9 mouse cellular contexts compared by ENCODE assay signal in the genomic region with DNA sequence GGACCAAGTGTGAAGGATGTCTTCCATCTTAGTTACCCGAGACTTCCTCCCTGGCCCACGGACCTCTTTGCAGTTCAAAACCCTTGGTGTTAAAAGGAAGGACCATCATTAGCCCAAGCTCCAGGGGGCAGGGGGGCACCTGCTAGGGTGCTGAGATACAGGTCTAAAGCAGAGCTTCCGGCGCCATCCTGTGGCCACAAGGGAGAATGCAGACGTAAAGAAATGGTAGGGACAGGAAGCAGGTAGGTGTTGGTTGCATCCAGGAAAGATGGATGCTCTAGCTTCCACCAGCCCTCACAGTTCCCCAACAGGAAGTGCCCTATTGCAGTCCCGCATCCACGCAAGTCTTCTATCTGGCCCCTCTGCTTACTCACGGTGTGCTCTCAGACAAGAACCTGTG. TPM values are rescaled to one million over a fixed set of nuclear protein-coding genes. Genes with fewer than 3 reads are reported as not detected.
DNase-seq lines count a peak whose midpoint lies in the region; ATAC-seq and TF ChIP-seq lines count a peak whose summit lies in the region.
"Had no signal": no experiment of that assay in that cellular context is flagged by ENCODE, and none has a peak within 500 bp of the region (broad histone marks: within the 10 kb centered on the region; RNA-seq: fewer than 3 reads in every experiment).

No protein-coding gene starts in this region.

- no peaks in the 10 kb centered on the region for H3K36me3 ChIP-seq in heart, embryonic 11.5 days (ENCODE audit: control insufficient read depth, insufficient read depth, low read length)
- H3K36me3 ChIP-seq in C2C12 (ENCODE audit: control insufficient read depth, insufficient read depth), result no peaks in the 10 kb centered on the region
- H3K36me3 ChIP-seq in limb, embryonic 12.5 days, result peaks cover 9% of the 10 kb centered on the region
- no peaks in the 10 kb centered on the region for H3K36me3 ChIP-seq in heart, embryonic 10.5 days
- H3K36me3 ChIP-seq: liver, embryonic 15.5 days had no signal

- no peak overlapping the region for H3ac ChIP-seq in C2C12 (ENCODE audit: control insufficient read depth, insufficient read length, low read depth)

- ATAC-seq in heart, embryonic 11.5 days (replicated peaks; ENCODE audit: insufficient number of reproducible peaks, low FRiP score, low TSS enrichment), result no peak
- peak; percentile 45 for ATAC-seq in activated CD4-positive, CD25-positive, alpha-beta regulatory T cell, adult 4 months
- ATAC-seq in hematopoietic stem cell, adult 5-6 weeks (replicated peaks in 1 of 2; ENCODE audit: insufficient read depth in 1 of 2, low FRiP score in 2 of 2, low TSS enrichment in 1 of 2, low read depth in 1 of 2, poor library complexity in 2 of 2, severe bottlenecking in 2 of 2), result peak; percentile 35 to 61
- no peak for ATAC-seq in limb, embryonic 12.5 days (ENCODE audit: insufficient number of reproducible peaks, insufficient read depth, low FRiP score, low TSS enrichment, low read depth)

- H3K79me3 ChIP-seq in C2C12 (ENCODE audit: low read depth), result no peaks in the 10 kb centered on the region

- no peak overlapping the region for H3K27ac ChIP-seq in heart, embryonic 11.5 days (ENCODE audit: low read depth, low read length)
- peak overlapping the region; percentile 77; the same call in 1 of the 2 replicates for H3K27ac ChIP-seq in limb, embryonic 12.5 days
- no peak overlapping the region for H3K27ac ChIP-seq in heart, embryonic 10.5 days
- H3K27ac ChIP-seq: liver, embryonic 15.5 days had no signal

- no peak overlapping the region for H3K4me2 ChIP-seq in heart, embryonic 11.5 days
- 0 out of 2 replicates have a peak overlapping the region, but pooled peaks have one; percentile 13 for H3K4me2 ChIP-seq in limb, embryonic 12.5 days
- H3K4me2 ChIP-seq: liver, embryonic 15.5 days had no signal

- DNase-seq in heart, postnatal 4 days, result peak; percentile 47
- DNase-seq in right cerebral cortex, postnatal 10 days (ENCODE audit: low spot score in 2 of 2), result peak; percentile 67 to 71
- no peak for DNase-seq in heart, embryonic 10.5 days (ENCODE audit: low spot score)

- TF ChIP-seq CTCF in C2C12 (IDR thresholded peaks at IDR 0.05; ENCODE audit: control insufficient read depth, insufficient read depth, insufficient read length), result peak; percentile 62

- H3K4me3 ChIP-seq in heart, embryonic 11.5 days (ENCODE audit: low read depth, low read length), result no peak overlapping the region
- H3K4me3 ChIP-seq in C2C12 (ENCODE audit: insufficient read depth, poor library complexity, severe bottlenecking), result no peak overlapping the region
- H3K4me3 ChIP-seq in limb, embryonic 12.5 days (replicated peaks), result no peak overlapping the region
- no peak overlapping the region for H3K4me3 ChIP-seq in heart, embryonic 10.5 days
- H3K4me3 ChIP-seq: liver, embryonic 15.5 days had no signal

- H3K4me1 ChIP-seq in heart, embryonic 11.5 days (ENCODE audit: control insufficient read depth, insufficient read depth, low read length), result no peaks in the 10 kb centered on the region
- peaks cover 35% of the 10 kb centered on the region for H3K4me1 ChIP-seq in limb, embryonic 12.5 days (replicated peaks)
- H3K4me1 ChIP-seq in heart, embryonic 10.5 days, result peaks cover 16% of the 10 kb centered on the region

- H3K79me2 ChIP-seq in C2C12 (ENCODE audit: control insufficient read depth, insufficient read depth), result no peaks in the 10 kb centered on the region

- H3K9ac ChIP-seq in heart, embryonic 11.5 days (ENCODE audit: low read depth, low read length), result no peak overlapping the region
- H3K9ac ChIP-seq in limb, embryonic 12.5 days (replicated peaks), result no peak overlapping the region
- H3K9ac ChIP-seq: liver, embryonic 15.5 days had no signal

- H3K27me3 ChIP-seq in heart, embryonic 11.5 days (ENCODE audit: control insufficient read depth, insufficient read depth, low read length), result peaks cover 37% of the 10 kb centered on the region
- no peaks in the 10 kb centered on the region for H3K27me3 ChIP-seq in C2C12 (ENCODE audit: control insufficient read depth, insufficient read depth, insufficient read length)
- H3K27me3 ChIP-seq in limb, embryonic 12.5 days, result peaks cover 42% of the 10 kb centered on the region
- H3K27me3 ChIP-seq in heart, embryonic 10.5 days (ENCODE audit: insufficient read depth, poor library complexity, severe bottlenecking), result peaks cover 59% of the 10 kb centered on the region

- no peaks in the 10 kb centered on the region for H3K9me3 ChIP-seq in heart, embryonic 11.5 days (replicated peaks; ENCODE audit: control insufficient read depth, low read length)
- H3K9me3 ChIP-seq in limb, embryonic 12.5 days, result 0 out of 2 replicates have a peak, but pooled peaks cover under 1% of the 10 kb centered on the region
- no peaks in the 10 kb centered on the region for H3K9me3 ChIP-seq in heart, embryonic 10.5 days
- H3K9me3 ChIP-seq: liver, embryonic 15.5 days had no signal

- WGBS in heart, embryonic 11.5 days (ENCODE audit: insufficient replicate concordance), result 10% methylated on average over 8 of the region's 8 CpGs
- WGBS in limb, embryonic 12.5 days, result 15% methylated on average over 8 of the region's 8 CpGs
- WGBS in heart, embryonic 10.5 days, result 11% methylated on average over 8 of the region's 8 CpGs

TF ChIP-seq in C2C12, 6 proteins besides CTCF, POLR2A, EP300 and RAD21:
- no peak for TF ChIP-seq MYOG (IDR thresholded peaks at IDR 0.05; ENCODE audit: control insufficient read depth, extremely low read depth, insufficient read length)
- TF ChIP-seq MYOD1 (IDR thresholded peaks at IDR 0.05; ENCODE audit: control insufficient read depth, insufficient read length, low read depth), result no peak
- TF ChIP-seq USF1 (IDR thresholded peaks at IDR 0.05; ENCODE audit: low read depth), result no peak
- TF ChIP-seq FOSL1 (IDR thresholded peaks at IDR 0.05; ENCODE audit: insufficient read depth, low read length, poor library complexity, severe bottlenecking), result no peak
- no peak for TF ChIP-seq MAX (IDR thresholded peaks at IDR 0.05)
- TF ChIP-seq CEBPB (IDR thresholded peaks at IDR 0.05; ENCODE audit: low read depth), result no peak

RNA-seq across cellular contexts. Expression of a gene that starts 1.9 kb away (rescaled TPM):
- under 1 TPM; 0.41 to 0.83 TPM for total RNA-seq in heart, postnatal 4 days (2021)
- polyA plus RNA-seq in heart, embryonic 11.5 days (2014; fragmentation: Nextera tagmentation; extraction: Ambion mirVana), result 0.39 and 0.97 TPM in 2 replicates
- polyA plus RNA-seq in C2C12 (2012; fragmentation: generic; extraction: Trizol), result 11.4 TPM
- 1 to 10 TPM; 3.4 to 4.2 TPM for polyA plus RNA-seq in activated CD4-positive, CD25-positive, alpha-beta regulatory T cell, adult 4 months (2017; shearing (Covaris generic))
- 5.4 and 12.8 TPM in 2 replicates for total RNA-seq in hematopoietic stem cell, adult 5-6 weeks (2017)
- 1.2 and 2.5 TPM in 2 replicates for polyA plus RNA-seq in limb, embryonic 12.5 days (2016; fragmentation: Nextera tagmentation; extraction: Ambion mirVana)
- 0.92 TPM in 1 of 2 replicates, not detected in the other for polyA plus RNA-seq in heart, embryonic 10.5 days (2016; fragmentation: Nextera tagmentation; extraction: Ambion mirVana)

RNA-seq across cellular contexts. Expression of a gene that starts 16.0 kb away (rescaled TPM):
- not detected for total RNA-seq in heart, postnatal 4 days (2021)
- polyA plus RNA-seq in heart, embryonic 11.5 days (2014; fragmentation: Nextera tagmentation; extraction: Ambion mirVana), result 0.06 and 0.19 TPM in 2 replicates
- polyA plus RNA-seq in C2C12 (2012; fragmentation: generic; extraction: Trizol), result 0.01 TPM
- polyA plus RNA-seq in activated CD4-positive, CD25-positive, alpha-beta regulatory T cell, adult 4 months (2017; shearing (Covaris generic)), result not detected
- not detected in 2 replicates for total RNA-seq in hematopoietic stem cell, adult 5-6 weeks (2017)
- polyA plus RNA-seq in limb, embryonic 12.5 days (2016; fragmentation: Nextera tagmentation; extraction: Ambion mirVana), result 0.40 and 0.55 TPM in 2 replicates
- 0.02 and 0.08 TPM in 2 replicates for polyA plus RNA-seq in heart, embryonic 10.5 days (2016; fragmentation: Nextera tagmentation; extraction: Ambion mirVana)

RNA-seq across cellular contexts. Expression of a gene that starts 18.0 kb away (rescaled TPM):
- total RNA-seq in heart, postnatal 4 days (2021), result 1 to 10 TPM; 1.8 TPM
- 0.34 and 0.77 TPM in 2 replicates for polyA plus RNA-seq in heart, embryonic 11.5 days (2014; fragmentation: Nextera tagmentation; extraction: Ambion mirVana)
- 0.01 TPM for polyA plus RNA-seq in C2C12 (2012; fragmentation: generic; extraction: Trizol)
- polyA plus RNA-seq in activated CD4-positive, CD25-positive, alpha-beta regulatory T cell, adult 4 months (2017; shearing (Covaris generic)), result under 1 TPM in 1 of 2 experiments, not detected in 1; 0.32 TPM
- 0.31 TPM in 1 of 2 replicates, not detected in the other for total RNA-seq in hematopoietic stem cell, adult 5-6 weeks (2017)
- polyA plus RNA-seq in limb, embryonic 12.5 days (2016; fragmentation: Nextera tagmentation; extraction: Ambion mirVana), result 50.5 and 78.0 TPM in 2 replicates
- polyA plus RNA-seq in heart, embryonic 10.5 days (2016; fragmentation: Nextera tagmentation; extraction: Ambion mirVana), result 0.76 and 1.2 TPM in 2 replicates

RNA-seq across cellular contexts. Expression of a gene that starts 54.4 kb away (rescaled TPM):
- total RNA-seq in heart, postnatal 4 days (2021), result not detected
- polyA plus RNA-seq in heart, embryonic 11.5 days (2014; fragmentation: Nextera tagmentation; extraction: Ambion mirVana), result not detected in 2 replicates
- not detected for polyA plus RNA-seq in C2C12 (2012; fragmentation: generic; extraction: Trizol)
- polyA plus RNA-seq in activated CD4-positive, CD25-positive, alpha-beta regulatory T cell, adult 4 months (2017; shearing (Covaris generic)), result not detected
- not detected in 2 replicates for total RNA-seq in hematopoietic stem cell, adult 5-6 weeks (2017)
- polyA plus RNA-seq in limb, embryonic 12.5 days (2016; fragmentation: Nextera tagmentation; extraction: Ambion mirVana), result not detected in 2 replicates
- polyA plus RNA-seq in heart, embryonic 10.5 days (2016; fragmentation: Nextera tagmentation; extraction: Ambion mirVana), result not detected in 2 replicates
- polyA plus RNA-seq: liver, embryonic 15.5 days had no signal

RNA-seq across cellular contexts. Expression of a gene that starts 56.7 kb away (rescaled TPM):
- 10 to 100 TPM; 22.1 to 25.8 TPM for total RNA-seq in heart, postnatal 4 days (2021)
- 33.9 and 34.6 TPM in 2 replicates for polyA plus RNA-seq in heart, embryonic 11.5 days (2014; fragmentation: Nextera tagmentation; extraction: Ambion mirVana)
- 124 TPM for polyA plus RNA-seq in C2C12 (2012; fragmentation: generic; extraction: Trizol)
- polyA plus RNA-seq in activated CD4-positive, CD25-positive, alpha-beta regulatory T cell, adult 4 months (2017; shearing (Covaris generic)), result 10 to 100 TPM; 13.8 to 23.7 TPM
- 11.6 and 17.7 TPM in 2 replicates for total RNA-seq in hematopoietic stem cell, adult 5-6 weeks (2017)
- polyA plus RNA-seq in limb, embryonic 12.5 days (2016; fragmentation: Nextera tagmentation; extraction: Ambion mirVana), result 34.3 and 36.5 TPM in 2 replicates
- polyA plus RNA-seq in heart, embryonic 10.5 days (2016; fragmentation: Nextera tagmentation; extraction: Ambion mirVana), result 37.3 and 37.8 TPM in 2 replicates

Comparison
In these comparisons a context has a peak if more than half of its experiments do, and no peak if none do; other contexts are left out.
1. ATAC-seq: peak in activated CD4-positive, CD25-positive, alpha-beta regulatory T cell, adult 4 months (single experiment) and hematopoietic stem cell, adult 5-6 weeks (2 of 2); none in heart, embryonic 11.5 days (single experiment) and limb, embryonic 12.5 days (single experiment).
2. RNA of a gene that starts 18.0 kb away (polyA plus RNA-seq): 50.5 to 78.0 TPM in limb, embryonic 12.5 days; 0.76 to 1.2 TPM in heart, embryonic 10.5 days, 0.34 to 0.77 TPM in heart, embryonic 11.5 days, 0.32 TPM in activated CD4-positive, CD25-positive, alpha-beta regulatory T cell, adult 4 months and 0.01 TPM in C2C12 (single experiment); every median in the first group is over 10 times any median in the second.